Mouse (Mus musculus): ENCODE measurements around the gene B3gnt7. TPM values are rescaled to one million over a fixed set of nuclear protein-coding genes. Genes with fewer than 3 reads are reported as not detected.

B3gnt7 gene
- polyA plus RNA-seq, 2 experiments, result 1.0 to 1.1 TPM

DNA sequence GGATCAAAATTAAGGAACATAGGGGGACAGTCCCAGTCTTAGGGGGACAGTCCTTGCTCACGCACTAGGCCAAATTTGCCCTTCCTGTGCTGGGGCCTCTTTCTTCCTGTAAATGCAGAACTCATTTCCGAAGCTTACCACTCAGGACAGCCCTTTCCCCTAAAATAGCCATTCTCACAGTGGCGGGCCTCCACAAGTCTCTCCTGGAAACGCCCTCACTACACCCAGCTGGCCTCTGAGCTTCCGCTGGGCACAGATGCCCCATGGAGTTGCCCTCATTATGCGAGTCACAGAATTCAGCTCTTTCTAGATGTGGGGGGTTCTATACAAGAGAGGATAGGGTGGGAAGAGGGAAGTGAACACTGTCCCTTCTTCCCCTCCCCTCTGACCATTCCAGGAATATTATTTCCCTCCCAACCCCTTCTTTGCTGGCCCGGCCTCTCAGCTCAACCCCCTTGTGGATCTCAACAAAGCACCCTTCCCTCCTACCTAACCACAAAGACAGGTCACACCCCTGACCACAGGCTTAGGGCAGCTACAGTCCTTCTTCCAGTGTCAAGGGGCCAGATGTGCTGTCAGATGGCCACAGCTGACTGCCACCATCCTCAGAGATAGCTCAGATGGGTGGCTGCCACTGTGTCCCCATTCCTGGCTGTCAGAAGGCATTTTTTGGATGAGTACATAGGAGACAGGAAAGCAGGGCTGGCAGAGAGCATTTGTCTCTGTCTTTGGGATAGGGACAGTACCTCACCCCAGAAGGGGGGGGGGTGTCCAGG is 38.9 kb upstream of the B3gnt7 start:
- Histone ChIP-seq H3K4me3 (ENCODE audit: insufficient read depth in 1 of 2, low read depth in 2 of 2, low read length in 2 of 2) (no peak overlapping the region), H3K9ac (replicated peaks) (no peak overlapping the region), H3K4me2 (ENCODE audit: low read depth) (peak overlapping the region; percentile 24; the same call in 1 of the 2 replicates), H3K27ac (no peak overlapping the region), H3K9me3 (ENCODE audit: control insufficient read depth, low read length) (no peaks in the 10 kb centered on the region), H3K4me1 (replicated peaks; ENCODE audit: control insufficient read depth in 2 of 2, insufficient read depth in 2 of 2, low read length in 1 of 2) (peaks cover 12 to 32% of the 10 kb centered on the region in 2 experiments), H3K27me3 (ENCODE audit: control insufficient read depth, insufficient read depth, low read length) (no peaks in the 10 kb centered on the region), H3K36me3 (replicated peaks; ENCODE audit: control insufficient read depth, insufficient read depth, low read depth) (no peaks in the 10 kb centered on the region)
- ATAC-seq (ENCODE audit: insufficient read depth), result peak; percentile 57
- TF ChIP-seq EP300 (IDR thresholded peaks at IDR 0.05; ENCODE audit: low read depth) (no peak), CTCF (IDR thresholded peaks at IDR 0.05; ENCODE audit: low read depth) (no peak)
- 18% methylated on average over 7 of the region's 7 CpGs for WGBS (ENCODE audit: insufficient replicate concordance)
- no peak for DNase-seq (ENCODE audit: low read depth in 3 of 3, low spot score in 3 of 3)

DNA sequence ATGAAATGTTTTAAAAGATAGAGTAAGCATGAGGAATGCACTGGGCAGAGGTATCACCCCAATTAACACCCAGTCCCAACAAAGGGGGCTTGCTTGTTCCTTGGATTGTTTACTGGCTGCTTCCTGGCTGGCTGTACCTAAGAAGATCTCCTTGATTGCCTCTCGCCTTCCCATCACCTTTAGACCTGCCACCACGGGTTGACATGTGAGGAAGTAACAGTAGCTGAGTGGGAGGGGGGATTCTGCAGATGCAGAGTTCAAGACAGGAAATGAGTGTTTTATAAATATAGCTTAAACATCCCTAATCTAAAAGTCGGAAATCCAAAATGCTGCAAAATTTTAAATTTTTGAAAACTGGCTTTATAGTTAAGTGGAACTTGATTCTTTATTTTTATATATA is 37.6 kb upstream of the B3gnt7 start:
- no peak overlapping the region for H3K4me2 ChIP-seq (ENCODE audit: low read depth)
- no peak overlapping the region for H3K9ac ChIP-seq (replicated peaks)
- ATAC-seq (ENCODE audit: insufficient read depth), result no peak
- H3K36me3 ChIP-seq (replicated peaks; ENCODE audit: control insufficient read depth, insufficient read depth, low read depth), result no peaks in the 10 kb centered on the region
- H3K27me3 ChIP-seq (ENCODE audit: control insufficient read depth, insufficient read depth, low read length), result no peaks in the 10 kb centered on the region
- TF ChIP-seq EP300 (IDR thresholded peaks at IDR 0.05; ENCODE audit: low read depth), result no peak
- no peak for TF ChIP-seq CTCF (IDR thresholded peaks at IDR 0.05; ENCODE audit: low read depth)
- DNase-seq (ENCODE audit: low read depth in 3 of 3, low spot score in 3 of 3), result no peak
- H3K27ac ChIP-seq, result no peak overlapping the region
- H3K9me3 ChIP-seq (ENCODE audit: control insufficient read depth, low read length), result no peaks in the 10 kb centered on the region
- peaks cover 13 to 34% of the 10 kb centered on the region in 2 experiments for H3K4me1 ChIP-seq (replicated peaks; ENCODE audit: control insufficient read depth in 2 of 2, insufficient read depth in 2 of 2, low read length in 1 of 2)
- 39% methylated on average over 3 of the region's 3 CpGs for WGBS (ENCODE audit: insufficient replicate concordance)
- no peak overlapping the region for H3K4me3 ChIP-seq (ENCODE audit: insufficient read depth in 1 of 2, low read depth in 2 of 2, low read length in 2 of 2)

DNA sequence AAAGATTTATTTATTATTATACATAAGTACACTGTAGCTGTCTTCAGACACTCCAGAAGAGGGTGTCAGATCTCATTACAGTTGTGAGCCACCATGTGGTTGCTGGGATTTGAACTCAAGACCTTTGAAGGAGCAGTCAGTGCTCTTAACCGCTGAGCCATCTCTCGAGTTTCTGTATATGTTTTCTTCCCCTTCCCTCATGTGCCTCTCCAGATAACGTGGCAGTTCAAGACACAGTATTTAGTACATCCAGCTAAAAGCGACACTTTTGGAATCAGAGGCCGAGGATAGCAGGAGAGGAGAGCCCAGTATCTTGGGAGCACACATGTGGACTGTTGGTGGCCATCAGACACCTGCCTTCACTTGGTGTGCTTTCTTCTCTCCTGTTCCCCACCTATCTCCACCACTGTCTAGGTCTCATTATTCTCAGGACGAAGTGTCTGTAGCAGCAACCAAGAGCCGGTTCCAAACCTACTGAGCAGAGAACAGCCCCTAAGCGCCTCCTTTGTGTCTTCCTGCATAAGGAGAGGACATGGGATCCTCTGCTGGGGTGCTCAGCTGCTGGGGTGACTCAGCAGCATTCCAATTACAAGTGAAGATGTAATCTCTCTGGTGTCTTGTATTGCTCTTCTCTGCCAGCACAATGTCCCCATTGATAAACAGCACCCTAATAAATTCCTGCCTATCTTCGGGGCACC is 34.0 kb upstream of the B3gnt7 start:
- no peak overlapping the region; the same call in 1 of the 2 replicates for H3K27ac ChIP-seq
- no peaks in the 10 kb centered on the region for H3K36me3 ChIP-seq (replicated peaks; ENCODE audit: control insufficient read depth, insufficient read depth, low read depth)
- H3K9ac ChIP-seq (replicated peaks), result no peak overlapping the region; the same call in 1 of the 2 replicates
- H3K27me3 ChIP-seq (ENCODE audit: control insufficient read depth, insufficient read depth, low read length), result no peaks in the 10 kb centered on the region
- no peaks in the 10 kb centered on the region for H3K9me3 ChIP-seq (ENCODE audit: control insufficient read depth, low read length)
- peak; percentile 40 for TF ChIP-seq EP300 (IDR thresholded peaks at IDR 0.05; ENCODE audit: low read depth)
- no peak for TF ChIP-seq CTCF (IDR thresholded peaks at IDR 0.05; ENCODE audit: low read depth)
- no peak overlapping the region for H3K4me3 ChIP-seq (ENCODE audit: insufficient read depth in 1 of 2, low read depth in 2 of 2, low read length in 2 of 2)
- 29% methylated on average over 9 of the region's 9 CpGs for WGBS (ENCODE audit: insufficient replicate concordance)
- H3K4me2 ChIP-seq (ENCODE audit: low read depth), result no peak overlapping the region
- H3K4me1 ChIP-seq (replicated peaks; ENCODE audit: control insufficient read depth in 2 of 2, insufficient read depth in 2 of 2, low read length in 1 of 2), result peaks cover 9 to 24% of the 10 kb centered on the region in 2 experiments
- ATAC-seq (ENCODE audit: insufficient read depth) (peak; percentile 86), DNase-seq (ENCODE audit: low read depth in 3 of 3, low spot score in 3 of 3) (peak; percentile 45 to 57 (median 55))

DNA sequence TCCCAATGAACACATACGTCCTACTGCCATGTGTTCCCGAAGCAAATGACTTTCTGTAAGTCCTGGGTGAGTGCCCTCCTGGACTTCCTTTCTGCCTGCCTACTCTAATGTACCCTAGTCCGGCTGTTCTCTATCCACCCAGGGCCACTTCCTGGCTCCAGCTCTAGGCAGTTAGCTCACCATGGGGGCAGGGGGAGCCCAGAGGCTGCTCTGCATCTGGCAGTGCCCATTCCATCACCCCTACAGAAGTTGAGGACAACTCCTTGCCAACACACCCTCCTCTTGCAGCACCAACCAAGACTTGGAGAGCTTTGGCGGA is 33.5 kb upstream of the B3gnt7 start:
- no peaks in the 10 kb centered on the region for H3K9me3 ChIP-seq (ENCODE audit: control insufficient read depth, low read length)
- H3K9ac ChIP-seq (replicated peaks), result no peak overlapping the region
- H3K27ac ChIP-seq, result no peak overlapping the region
- H3K4me1 ChIP-seq (replicated peaks; ENCODE audit: control insufficient read depth in 2 of 2, insufficient read depth in 2 of 2, low read length in 1 of 2), result peaks cover 5 to 19% of the 10 kb centered on the region in 2 experiments
- no peak overlapping the region for H3K4me3 ChIP-seq (ENCODE audit: insufficient read depth in 1 of 2, low read depth in 2 of 2, low read length in 2 of 2)
- no peak for DNase-seq (ENCODE audit: low read depth in 3 of 3, low spot score in 3 of 3)
- no peak overlapping the region for H3K4me2 ChIP-seq (ENCODE audit: low read depth)
- H3K27me3 ChIP-seq (ENCODE audit: control insufficient read depth, insufficient read depth, low read length), result no peaks in the 10 kb centered on the region
- TF ChIP-seq EP300 (IDR thresholded peaks at IDR 0.05; ENCODE audit: low read depth) (no peak), CTCF (IDR thresholded peaks at IDR 0.05; ENCODE audit: low read depth) (no peak)
- WGBS (ENCODE audit: insufficient replicate concordance), result 37% methylated on average over 4 of the region's 4 CpGs
- ATAC-seq (ENCODE audit: insufficient read depth), result no peak
- no peaks in the 10 kb centered on the region for H3K36me3 ChIP-seq (replicated peaks; ENCODE audit: control insufficient read depth, insufficient read depth, low read depth)

DNA sequence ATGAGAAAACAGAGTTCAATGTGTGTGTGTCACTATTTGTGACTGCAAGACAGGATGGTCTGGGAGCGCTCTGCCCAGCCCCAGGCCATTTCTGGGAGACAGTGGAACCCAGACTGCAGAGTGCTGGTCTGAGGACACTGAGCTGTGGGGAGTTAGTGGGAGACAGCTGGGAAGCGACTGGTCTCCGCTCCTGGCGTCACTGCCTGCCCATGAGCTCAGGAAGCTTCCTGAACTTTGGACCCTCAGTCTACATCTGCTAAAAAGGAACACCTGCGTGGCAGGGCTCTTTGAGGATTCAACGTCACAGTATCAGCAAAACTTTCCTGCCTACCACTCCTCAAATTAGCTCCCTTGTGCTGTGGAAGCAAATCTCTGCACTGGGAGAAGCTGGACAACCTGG is 30.9 kb upstream of the B3gnt7 start:
- H3K36me3 ChIP-seq (replicated peaks; ENCODE audit: control insufficient read depth, insufficient read depth, low read depth), result no peaks in the 10 kb centered on the region
- no peak overlapping the region for H3K4me3 ChIP-seq (ENCODE audit: insufficient read depth in 1 of 2, low read depth in 2 of 2, low read length in 2 of 2)
- H3K27ac ChIP-seq, result no peak overlapping the region
- no peak for ATAC-seq (ENCODE audit: insufficient read depth)
- no peak for TF ChIP-seq CTCF (IDR thresholded peaks at IDR 0.05; ENCODE audit: low read depth)
- no peak for TF ChIP-seq EP300 (IDR thresholded peaks at IDR 0.05; ENCODE audit: low read depth)
- WGBS (ENCODE audit: insufficient replicate concordance), result 71% methylated on average over 6 of the region's 6 CpGs
- DNase-seq (ENCODE audit: low read depth in 3 of 3, low spot score in 3 of 3), result no peak
- no peak overlapping the region for H3K4me2 ChIP-seq (ENCODE audit: low read depth)
- no peaks in the 10 kb centered on the region for H3K27me3 ChIP-seq (ENCODE audit: control insufficient read depth, insufficient read depth, low read length)
- no peak overlapping the region for H3K9ac ChIP-seq (replicated peaks)
- H3K4me1 ChIP-seq (replicated peaks; ENCODE audit: control insufficient read depth in 2 of 2, insufficient read depth in 2 of 2, low read length in 1 of 2), result peaks cover 5 to 15% of the 10 kb centered on the region in 2 experiments
- H3K9me3 ChIP-seq (ENCODE audit: control insufficient read depth, low read length), result no peaks in the 10 kb centered on the region

Data from liver, embryonic 14.5 days (tissue).